Mouse (Mus musculus) left cerebral cortex, postnatal 25 days (tissue): ENCODE data around the gene Eif4e3. TPM values are rescaled to one million over a fixed set of nuclear protein-coding genes. Genes with fewer than 3 reads are reported as not detected.

Source experiments
- DNase-seq, 2 experiments: peaks; one replicate each; pipeline ENCODE4 v3.0.0; 2022; ENCODE audit warnings: low spot score in 2 of 2, mixed read lengths in 1 of 2
- intact Hi-C: fragments of 180-260 bp; cut with DNase I; formaldehyde crosslinking; loops from one replicate; pipeline ENCODE4 v1.15.1; 2025
- total RNA-seq, 2 experiments: library from RNA; stranded (reverse); gene quantifications; 2 replicates each; pipeline ENCODE4 v1.2.3; 2021

The Eif4e3 gene
- total RNA-seq, 2 experiments from 2014 or later = 16.6 to 17.0 TPM

GRCm38 (mm10) chr6:99600886-99601285 is 65.7 kb downstream of the Eif4e3 start:
- intact Hi-C loops = loop anchor here (2.0 to 10.0 kb wide), 5 partner anchors 78 to 1494 kb away; partner anchors contain the start of gene Foxp1
- peak in 1 of 2 experiments; percentile 71 for DNase-seq

GRCm38 (mm10) chr6:99600168-99600793 is 66.3 kb downstream of the Eif4e3 start:
- DNase-seq = peak in 1 of 2 experiments; percentile 84
- intact Hi-C loops = loop anchor here (2.0 to 10.0 kb wide), 5 partner anchors 77 to 1493 kb away; partner anchors contain the start of gene Foxp1

- intact Hi-C loops = loop anchor here (2.0 to 10.0 kb wide), 7 partner anchors 77 to 1492 kb away; partner anchors contain the start of gene Foxp1
- no peak for DNase-seq
Observed at GRCm38 (mm10) chr6:99599651-99600050, 66.9 kb downstream of the Eif4e3 start.

GRCm38 (mm10) chr6:99599229-99599628 is 67.3 kb downstream of the Eif4e3 start:
- intact Hi-C loops = loop anchor here (5.0 to 10.0 kb wide), 2 partner anchors 324 to 1072 kb away; no protein-coding TSS in a partner anchor
- DNase-seq = peak in 1 of 2 experiments; percentile 48

- no peak for DNase-seq
- intact Hi-C loops = no loop called here
Observed at GRCm38 (mm10) chr6:99577040-99577439, 89.5 kb downstream of the Eif4e3 start.

- intact Hi-C loops = no loop called here
- peak in 1 of 2 experiments; percentile 53 for DNase-seq
Observed at GRCm38 (mm10) chr6:99575633-99576032, 90.9 kb downstream of the Eif4e3 start.

Other genes with a start within 250 kb of the Eif4e3 start
- 100 to 1,000 TPM; 132 to 157 TPM for gene Foxp1, start 144.1 kb downstream of the Eif4e3 start, total RNA-seq
- gene Gm20696, start within 50 bp of the Eif4e3 start, total RNA-seq = 1 to 10 TPM; 6.1 to 9.5 TPM
- 10 to 100 TPM; 46.6 to 46.7 TPM for gene Gpr27, start 25.9 kb upstream of the Eif4e3 start, total RNA-seq
- 1 to 10 TPM in 1 of 2 experiments, under 1 TPM in 1; 0.39 to 1.6 TPM for gene Prok2, start 59.6 kb upstream of the Eif4e3 start, total RNA-seq